Mouse (Mus musculus): ENCODE measurements around the gene Trio.

DNA sequence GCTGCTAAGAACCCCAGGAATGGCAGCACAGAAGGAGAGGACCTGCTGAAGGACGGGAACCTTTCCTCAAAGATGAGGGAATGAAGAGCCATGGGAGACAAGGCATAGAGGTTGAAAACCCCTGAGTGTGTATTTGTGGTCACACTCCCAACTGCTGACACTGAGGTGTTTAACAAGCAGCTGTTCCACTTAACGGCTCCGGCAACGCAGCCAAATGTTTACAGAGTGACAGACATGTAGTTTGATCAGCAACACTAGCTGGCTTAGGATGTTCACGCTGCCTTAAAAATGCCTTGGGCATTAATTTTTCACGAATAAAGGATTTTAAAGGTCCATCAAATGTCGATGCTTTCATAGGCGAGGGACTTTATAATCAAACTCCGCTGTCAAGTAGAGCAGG is 106.8 kb downstream of the Trio start:
- no peak for TF ChIP-seq GATA1 (IDR thresholded peaks at IDR 0.05; ENCODE audit: low read length)
- no peak for TF ChIP-seq TAL1 (IDR thresholded peaks at IDR 0.05; ENCODE audit: low read length)
